Mouse (Mus musculus) ES-Bruce4 (cell line): ENCODE measurements around the gene Acvrl1. TPM values are rescaled to one million over a fixed set of nuclear protein-coding genes. Genes with fewer than 3 reads are reported as not detected.
A peak's percentile ranks its signal among the peaks of the same experiment; 100 is the strongest.

Source experiments
- H3K27ac ChIP-seq: 2 replicates; pipeline ENCODE4 v1.5.1; 2012; ENCODE audit warnings: low read length, inconsistent platforms; ENCODE audit not compliant: insufficient read depth
- H3K27me3 ChIP-seq: 2 replicates; pipeline ENCODE4 v1.6.1; 2012; ENCODE audit warnings: mild to moderate bottlenecking, low read length, inconsistent platforms; ENCODE audit not compliant: control insufficient read depth, poor library complexity, insufficient read depth, severe bottlenecking
- H3K36me3 ChIP-seq: 2 replicates; pipeline ENCODE4 v1.6.1; 2012; ENCODE audit warnings: inconsistent platforms, mild to moderate bottlenecking, low read length, moderate library complexity; ENCODE audit not compliant: control insufficient read depth, poor library complexity, insufficient read depth, severe bottlenecking
- H3K4me1 ChIP-seq: one replicate; pipeline ENCODE4 v1.8.1; 2011; ENCODE audit warnings: low read length; ENCODE audit not compliant: control insufficient read depth, insufficient read depth
- H3K4me3 ChIP-seq: 2 replicates; pipeline ENCODE4 v1.5.1; 2011; ENCODE audit warnings: low read depth, mild to moderate bottlenecking, low read length
- H3K9ac ChIP-seq: 2 replicates; pipeline ENCODE4 v1.6.1; 2012; ENCODE audit warnings: low read depth, mild to moderate bottlenecking, inconsistent platforms; ENCODE audit not compliant: poor library complexity, severe bottlenecking
- H3K9me3 ChIP-seq: replicated peaks from 2 replicates; pipeline ENCODE4 v1.6.1; 2012; ENCODE audit warnings: mild to moderate bottlenecking, low read length, inconsistent platforms; ENCODE audit not compliant: control insufficient read depth, poor library complexity, insufficient read depth, severe bottlenecking
- CTCF ChIP-seq: IDR thresholded peaks from one replicate; pipeline ENCODE4 v1.8.1; 2011; ENCODE audit warnings: low read depth, low read length
- EP300 ChIP-seq: IDR thresholded peaks from 2 replicates; pipeline ENCODE4 v1.6.1; 2011; ENCODE audit warnings: low read depth, low read length; ENCODE audit not compliant: insufficient read depth
- POLR2A ChIP-seq: IDR thresholded peaks from one replicate; pipeline ENCODE4 v1.8.1; 2011; ENCODE audit warnings: low read length; ENCODE audit not compliant: insufficient read depth
- polyA plus RNA-seq: library from polyadenylated mRNA; stranded (reverse); fragments of >200 nt; gene quantifications from 2 replicates; pipeline ENCODE4 v1.2.4, GENCODE M21; 2011; ENCODE audit warnings: low read depth; ENCODE audit not compliant: missing spikeins, insufficient read depth, insufficient read length

Gene Acvrl1
- polyA plus RNA-seq, 1 experiment: 2.7 TPM

DNA sequence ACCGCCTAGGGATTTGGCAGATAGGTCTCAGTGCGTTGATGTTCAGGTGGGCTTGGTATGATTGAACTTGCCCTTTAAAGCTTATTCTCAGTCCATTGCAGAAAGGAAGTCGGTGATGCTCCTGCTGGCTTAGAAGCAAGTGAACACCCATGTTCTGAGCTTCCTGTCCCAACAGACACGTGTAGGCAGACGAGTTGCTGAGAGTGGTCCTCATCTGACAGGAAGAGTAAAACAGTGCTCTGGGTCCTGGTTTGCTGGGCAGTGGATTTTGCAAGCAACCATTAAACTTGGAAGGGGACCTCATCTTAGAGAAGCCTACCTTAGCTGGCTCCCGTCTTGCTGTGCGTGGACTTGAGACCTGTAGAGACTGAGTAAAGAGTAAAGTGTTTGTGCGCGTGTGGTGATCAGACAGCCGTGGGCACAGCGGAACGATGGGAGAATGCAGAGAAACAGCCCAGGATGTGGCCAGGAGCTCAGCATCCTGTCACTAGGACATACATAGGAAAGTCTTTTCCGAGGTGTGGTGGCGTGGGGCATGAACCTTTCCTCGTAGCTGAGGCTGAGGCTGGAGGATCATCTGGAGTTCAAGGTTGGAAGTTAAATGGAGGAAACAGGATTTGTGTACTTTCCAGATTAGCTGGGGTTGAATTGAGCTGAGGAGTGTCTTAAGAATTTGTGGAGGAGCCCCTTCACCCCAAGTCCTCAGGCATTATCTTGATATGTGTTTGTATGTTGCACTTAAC, 52.2 kb downstream of the Acvrl1 start:
- TF ChIP-seq CTCF (no peak), EP300 (no peak), POLR2A (no peak)
- no peak overlapping the region for H3K9ac ChIP-seq
- H3K9me3 ChIP-seq: no peaks in the 10 kb centered on the region
- H3K27me3 ChIP-seq: no peaks in the 10 kb centered on the region
- peaks cover 7% of the 10 kb centered on the region for H3K4me1 ChIP-seq
- no peak overlapping the region for H3K4me3 ChIP-seq
- H3K27ac ChIP-seq: peak overlapping the region; percentile 20; the same call in 1 of the 2 replicates
- no peaks in the 10 kb centered on the region for H3K36me3 ChIP-seq

- H3K4me3 ChIP-seq: no peak overlapping the region
Observed at GRCm38 (mm10) chr15:101181106-101181466, 52.8 kb downstream of the Acvrl1 start.

GRCm38 (mm10) chr15:101181500-101181899, 53.2 kb downstream of the Acvrl1 start:
- H3K9me3 ChIP-seq: no peaks in the 10 kb centered on the region
- no peak overlapping the region for H3K9ac ChIP-seq
- no peak overlapping the region for H3K4me3 ChIP-seq
- H3K27ac ChIP-seq: peak overlapping the region; percentile 48; the same call in 1 of the 2 replicates
- TF ChIP-seq EP300 (no peak), CTCF (no peak), POLR2A (no peak)
- no peaks in the 10 kb centered on the region for H3K36me3 ChIP-seq
- H3K4me1 ChIP-seq: peaks cover 7% of the 10 kb centered on the region
- H3K27me3 ChIP-seq: no peaks in the 10 kb centered on the region

More at GRCm38 (mm10) chr15:101181106-101181466, 52.8 kb downstream of the Acvrl1 start:
- peaks cover 7% of the 10 kb centered on the region for H3K4me1 ChIP-seq
- H3K9ac ChIP-seq: no peak overlapping the region
- no peaks in the 10 kb centered on the region for H3K27me3 ChIP-seq
- no peaks in the 10 kb centered on the region for H3K9me3 ChIP-seq
- no peak for TF ChIP-seq POLR2A
- TF ChIP-seq EP300: 0 out of 2 replicates have a peak, but pooled peaks have one; percentile 43
- H3K36me3 ChIP-seq: no peaks in the 10 kb centered on the region
- H3K27ac ChIP-seq: peak overlapping the region; percentile 48; the same call in 1 of the 2 replicates

- no peaks in the 10 kb centered on the region for H3K36me3 ChIP-seq
- no peak overlapping the region for H3K4me3 ChIP-seq
- no peaks in the 10 kb centered on the region for H3K9me3 ChIP-seq
- H3K9ac ChIP-seq: no peak overlapping the region
- H3K4me1 ChIP-seq: peaks cover 4% of the 10 kb centered on the region
- H3K27ac ChIP-seq: no peak overlapping the region
- H3K27me3 ChIP-seq: no peaks in the 10 kb centered on the region
- no peak for TF ChIP-seq CTCF
- TF ChIP-seq EP300: no peak
Observed at GRCm38 (mm10) chr15:101182676-101183075, 54.4 kb downstream of the Acvrl1 start.

DNA sequence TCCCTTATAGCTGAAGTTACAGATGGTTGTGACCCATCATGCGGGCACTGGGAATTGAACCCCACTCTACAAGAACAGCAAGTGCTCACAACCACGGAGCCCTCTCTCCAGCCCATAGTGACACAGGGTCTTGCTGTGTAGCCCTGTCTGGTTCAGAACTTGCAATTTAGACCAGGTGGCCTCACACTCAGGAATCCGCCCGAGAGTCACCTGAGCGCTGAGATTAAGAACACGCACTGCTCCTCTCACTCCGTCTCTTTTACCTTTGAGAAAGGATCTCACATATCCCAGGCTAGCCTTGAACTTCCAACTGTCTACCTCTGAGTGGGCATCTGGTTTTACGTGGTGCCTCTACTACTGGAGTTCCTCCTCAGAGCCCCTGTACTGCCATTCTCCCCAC, 56.0 kb downstream of the Acvrl1 start:
- Histone ChIP-seq H3K4me3 (no peak overlapping the region), H3K9ac (no peak overlapping the region), H3K27ac (no peak overlapping the region), H3K9me3 (no peaks in the 10 kb centered on the region), H3K36me3 (no peaks in the 10 kb centered on the region), H3K4me1 (peaks cover 2% of the 10 kb centered on the region), H3K27me3 (no peaks in the 10 kb centered on the region)
- TF ChIP-seq EP300 (no peak), POLR2A (no peak), CTCF (no peak)

DNA sequence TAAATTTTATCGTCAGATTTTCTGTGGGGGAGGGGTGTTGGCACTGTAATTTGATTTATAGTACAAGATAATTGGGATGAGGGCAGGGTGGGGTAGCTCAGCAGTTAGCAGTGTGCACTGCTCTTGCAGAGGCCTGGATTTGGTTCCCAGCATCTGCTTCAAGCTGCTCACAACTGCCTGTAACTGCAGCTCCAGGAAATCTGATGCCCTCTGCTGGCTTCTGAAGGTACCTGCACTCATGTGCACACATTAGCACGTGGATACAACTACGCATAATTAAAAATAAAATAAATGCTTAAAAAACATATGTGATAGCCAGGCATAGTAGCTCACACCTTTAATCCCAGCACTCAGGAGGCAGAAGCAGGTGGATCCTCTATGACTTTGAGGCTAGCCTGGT, 57.2 kb downstream of the Acvrl1 start:
- H3K4me1 ChIP-seq: peaks cover 2% of the 10 kb centered on the region
- no peaks in the 10 kb centered on the region for H3K36me3 ChIP-seq
- peak; percentile 41 for TF ChIP-seq CTCF
- no peak for TF ChIP-seq EP300
- no peaks in the 10 kb centered on the region for H3K27me3 ChIP-seq
- no peak overlapping the region for H3K27ac ChIP-seq
- no peak overlapping the region for H3K4me3 ChIP-seq
- H3K9ac ChIP-seq: no peak overlapping the region
- no peaks in the 10 kb centered on the region for H3K9me3 ChIP-seq
